Mouse (Mus musculus) erythroblast, embryonic 14.5 days (primary cell): ENCODE data around the gene Dennd5b.
"Not testable (repeated sequence)": the region's sequence is repeated elsewhere in the genome, so short reads cannot be mapped to it uniquely, and the experiment has no call there.

Experiments used
- GATA1 ChIP-seq: IDR thresholded peaks from 2 replicates; pipeline ENCODE4 v1.6.1; 2012; ENCODE audit warnings: low read length, inconsistent platforms, mixed read lengths
- TAL1 ChIP-seq: IDR thresholded peaks from 3 replicates; pipeline ENCODE4 v1.6.1; 2012; ENCODE audit warnings: low read length, inconsistent platforms, mixed read lengths

- not testable (repeated sequence) for TF ChIP-seq GATA1, TAL1
These were observed 161.1 kb downstream of the Dennd5b start for GRCm38 (mm10) chr6:148940383-148940782.
